Mouse (Mus musculus): ENCODE results near the gene Car9. TPM values are rescaled to one million over a fixed set of nuclear protein-coding genes. Genes with fewer than 3 reads are reported as not detected.

Car9 gene
- polyA plus RNA-seq, 2 experiments: 1.0 to 4.9 TPM

DNA sequence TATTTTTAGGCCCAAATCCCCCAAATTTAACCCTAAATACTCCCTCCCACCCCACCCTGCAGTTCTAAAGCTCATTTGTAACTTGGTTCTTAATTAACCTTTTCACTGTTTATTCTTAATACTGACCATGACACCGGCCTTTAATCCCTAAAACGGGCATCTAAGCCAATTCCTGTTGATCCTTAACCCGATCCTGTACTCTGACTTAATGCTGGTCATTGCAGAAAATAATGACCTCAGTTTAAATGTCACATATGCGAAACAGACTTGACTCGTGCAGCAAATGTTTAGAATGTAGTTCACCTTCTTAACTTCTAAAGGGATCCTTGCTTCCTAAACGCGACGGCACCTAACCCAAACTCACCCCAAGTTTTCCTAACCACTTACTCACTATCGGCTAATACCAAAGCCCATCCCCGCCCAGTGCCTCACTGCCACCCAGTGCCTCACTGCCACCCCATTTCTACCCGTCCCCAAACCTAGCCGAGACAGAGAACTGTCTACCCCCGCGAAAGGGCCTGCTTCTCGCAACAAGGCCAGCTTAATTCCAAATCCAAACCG, 54.8 kb downstream of the Car9 start:
- H3K4me3 ChIP-seq (replicated peaks; ENCODE audit: low read length): peak overlapping the region; percentile 78
- H3K36me3 ChIP-seq (ENCODE audit: control insufficient read depth, insufficient read depth, low read length): peaks cover 38% of the 10 kb centered on the region
- H3K9ac ChIP-seq (ENCODE audit: low read depth, low read length, severe bottlenecking): peak overlapping the region; percentile 91
- H3K4me1 ChIP-seq (ENCODE audit: control insufficient read depth, insufficient read depth, low read length): peaks cover 48% of the 10 kb centered on the region
- no peak for TF ChIP-seq POLR2A (IDR thresholded peaks at IDR 0.05; ENCODE audit: borderline replicate concordance, extremely low read depth, insufficient read depth, insufficient read length)
- WGBS: 2% methylated on average over 16 of the region's 16 CpGs
- DNase-seq (ENCODE audit: low spot score): no peak
- no peaks in the 10 kb centered on the region for H3K27me3 ChIP-seq (ENCODE audit: control insufficient read depth, insufficient read depth, low read length)
- H3K9me3 ChIP-seq (ENCODE audit: control insufficient read depth, low read length): no peaks in the 10 kb centered on the region
- peak overlapping the region; percentile 98 for H3K27ac ChIP-seq (replicated peaks; ENCODE audit: low read depth, low read length)
- 0 out of 2 replicates have a peak, but pooled peaks have one; percentile 1 for ATAC-seq (ENCODE audit: low FRiP score, low read depth)
- peak overlapping the region; percentile 60 for H3K4me2 ChIP-seq (replicated peaks; ENCODE audit: low read depth, low read length, severe bottlenecking)

DNA sequence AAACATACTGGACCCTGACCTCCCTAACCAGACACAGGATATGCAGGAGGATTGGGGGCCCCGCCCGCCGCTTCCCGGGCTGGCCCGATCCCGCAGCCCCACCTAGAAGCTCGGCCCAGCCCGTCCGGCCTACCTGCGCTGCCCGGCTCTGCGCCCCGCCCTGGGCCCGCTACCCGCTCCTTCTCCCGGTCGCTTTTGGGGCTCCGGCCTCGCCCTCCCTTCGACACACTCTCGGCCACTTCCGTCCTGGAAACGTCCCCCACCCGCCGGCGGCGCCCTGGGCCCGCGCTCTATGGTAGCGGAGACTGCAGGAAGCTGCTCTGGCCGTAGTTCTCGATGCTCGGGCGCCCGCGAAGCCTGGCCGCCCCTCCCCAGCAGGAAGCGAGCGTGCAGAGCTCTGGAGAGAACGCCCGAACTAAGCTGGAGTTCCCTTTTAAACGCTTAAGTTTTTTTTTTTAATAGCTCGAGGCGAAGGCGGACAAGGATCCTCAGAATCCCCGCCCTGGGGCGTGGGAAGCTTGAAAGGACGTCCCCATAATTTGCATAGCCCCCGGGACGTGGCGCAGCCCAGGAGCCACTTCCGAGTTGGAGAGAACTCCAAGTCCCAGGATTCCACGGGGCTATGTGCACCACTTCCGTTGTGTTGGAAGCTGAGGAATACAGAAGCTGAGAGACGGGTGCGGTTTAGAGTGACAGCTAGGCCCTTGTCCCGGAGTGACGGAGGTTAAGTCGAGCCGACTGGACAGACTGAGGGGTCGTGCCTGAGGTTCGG, 55.4 kb downstream of the Car9 start, which contains the start of the genes Creb3 and Tln1:
Gene Creb3 (plus strand): TSS at position 336 of the 772 bp plus-strand sequence.
Gene Tln1 (minus strand): TSS at position 695 of the 772 bp plus-strand sequence.
- Histone ChIP-seq H3K4me1 (ENCODE audit: control insufficient read depth, insufficient read depth, low read length) (peaks cover 48% of the 10 kb centered on the region), H3K4me3 (replicated peaks; ENCODE audit: low read length) (peak within 1 kb of the TSS; percentile 78), H3K36me3 (ENCODE audit: control insufficient read depth, insufficient read depth, low read length) (peaks cover 38% of the 10 kb centered on the region), H3K9ac (ENCODE audit: low read depth, low read length, severe bottlenecking) (peak within 1 kb of the TSS; percentile 91), H3K9me3 (ENCODE audit: control insufficient read depth, low read length) (no peaks in the 10 kb centered on the region), H3K4me2 (replicated peaks; ENCODE audit: low read depth, low read length, severe bottlenecking) (peak within 1 kb of the TSS; percentile 60), H3K27me3 (ENCODE audit: control insufficient read depth, insufficient read depth, low read length) (no peaks in the 10 kb centered on the region), H3K27ac (replicated peaks; ENCODE audit: low read depth, low read length) (peak within 1 kb of the TSS; percentile 98)
- peak; percentile 91 for ATAC-seq (ENCODE audit: low FRiP score, low read depth)
- WGBS: under 1% methylated on average over 62 of the region's 62 CpGs
- peak; percentile 97 for DNase-seq (ENCODE audit: low spot score)
- TF ChIP-seq POLR2A (IDR thresholded peaks at IDR 0.05; ENCODE audit: borderline replicate concordance, extremely low read depth, insufficient read depth, insufficient read length): 0 out of 2 replicates have a peak, but pooled peaks have one; percentile 56

- no peak for DNase-seq (ENCODE audit: low spot score)
- no peak for TF ChIP-seq POLR2A (IDR thresholded peaks at IDR 0.05; ENCODE audit: borderline replicate concordance, extremely low read depth, insufficient read depth, insufficient read length)
- no peaks in the 10 kb centered on the region for H3K27me3 ChIP-seq (ENCODE audit: control insufficient read depth, insufficient read depth, low read length)
- peak overlapping the region; percentile 60 for H3K4me2 ChIP-seq (replicated peaks; ENCODE audit: low read depth, low read length, severe bottlenecking)
- 0 out of 2 replicates have a peak, but pooled peaks have one; percentile 1 for ATAC-seq (ENCODE audit: low FRiP score, low read depth)
- WGBS: 9% methylated on average over 22 of the region's 22 CpGs
- no peaks in the 10 kb centered on the region for H3K9me3 ChIP-seq (ENCODE audit: control insufficient read depth, low read length)
- H3K4me3 ChIP-seq (replicated peaks; ENCODE audit: low read length): peak overlapping the region; percentile 78
- H3K9ac ChIP-seq (ENCODE audit: low read depth, low read length, severe bottlenecking): peak overlapping the region; percentile 91
- peak overlapping the region; percentile 98 for H3K27ac ChIP-seq (replicated peaks; ENCODE audit: low read depth, low read length)
- peaks cover 44% of the 10 kb centered on the region for H3K4me1 ChIP-seq (ENCODE audit: control insufficient read depth, insufficient read depth, low read length)
- peaks cover 42% of the 10 kb centered on the region for H3K36me3 ChIP-seq (ENCODE audit: control insufficient read depth, insufficient read depth, low read length)
Observed at GRCm38 (mm10) chr4:43562769-43563600, 56.2 kb downstream of the Car9 start.

Other genes with a start within 250 kb of the Car9 start
- gene Atp8b5, start 239.8 kb upstream of the Car9 start, polyA plus RNA-seq (2012; rRNA removed): 0.68 and 1.3 TPM in 2 replicates
- gene Atp8b5, start 239.8 kb upstream of the Car9 start, polyA plus RNA-seq (2014; fragmentation: Nextera tagmentation; extraction: Ambion mirVana): 0.52 and 0.57 TPM in 2 replicates
- gene Rusc2, start 125.0 kb upstream of the Car9 start, polyA plus RNA-seq (2012; rRNA removed): 16.2 and 25.4 TPM in 2 replicates
- 8.0 and 9.6 TPM in 2 replicates for gene Rusc2, start 125.0 kb upstream of the Car9 start, polyA plus RNA-seq (2014; fragmentation: Nextera tagmentation; extraction: Ambion mirVana)
- 0.20 and 0.29 TPM in 2 replicates for gene Fam166b, start 77.8 kb upstream of the Car9 start, polyA plus RNA-seq (2012; rRNA removed)
- gene Fam166b, start 77.8 kb upstream of the Car9 start, polyA plus RNA-seq (2014; fragmentation: Nextera tagmentation; extraction: Ambion mirVana): 0.14 and 0.33 TPM in 2 replicates
- gene Tesk1, start 65.0 kb upstream of the Car9 start, polyA plus RNA-seq (2012; rRNA removed): 47.4 and 63.1 TPM in 2 replicates
- 15.8 and 17.6 TPM in 2 replicates for gene Tesk1, start 65.0 kb upstream of the Car9 start, polyA plus RNA-seq (2014; fragmentation: Nextera tagmentation; extraction: Ambion mirVana)
- gene Cd72, start 52.3 kb upstream of the Car9 start, polyA plus RNA-seq (2012; rRNA removed): 1.3 TPM in 2 replicates
- gene Cd72, start 52.3 kb upstream of the Car9 start, polyA plus RNA-seq (2014; fragmentation: Nextera tagmentation; extraction: Ambion mirVana): 4.4 and 7.5 TPM in 2 replicates
- not detected in 2 replicates for gene Sit1, start 23.2 kb upstream of the Car9 start, polyA plus RNA-seq (2012; rRNA removed)
- not detected in 2 replicates for gene Sit1, start 23.2 kb upstream of the Car9 start, polyA plus RNA-seq (2014; fragmentation: Nextera tagmentation; extraction: Ambion mirVana)
- 118 and 175 TPM in 2 replicates for gene Ccdc107, start 14.1 kb upstream of the Car9 start, polyA plus RNA-seq (2012; rRNA removed)
- gene Ccdc107, start 14.1 kb upstream of the Car9 start, polyA plus RNA-seq (2014; fragmentation: Nextera tagmentation; extraction: Ambion mirVana): 78.8 and 92.8 TPM in 2 replicates
- 84.9 and 108 TPM in 2 replicates for gene Arhgef39, start 7.3 kb upstream of the Car9 start, polyA plus RNA-seq (2012; rRNA removed)
- 25.2 and 27.6 TPM in 2 replicates for gene Arhgef39, start 7.3 kb upstream of the Car9 start, polyA plus RNA-seq (2014; fragmentation: Nextera tagmentation; extraction: Ambion mirVana)
- 206 and 361 TPM in 2 replicates for gene Tpm2, start 16.8 kb downstream of the Car9 start, polyA plus RNA-seq (2012; rRNA removed)
- 382 and 495 TPM in 2 replicates for gene Tpm2, start 16.8 kb downstream of the Car9 start, polyA plus RNA-seq (2014; fragmentation: Nextera tagmentation; extraction: Ambion mirVana)
- gene Creb3, start 55.4 kb downstream of the Car9 start, polyA plus RNA-seq (2012; rRNA removed): 51.7 and 58.0 TPM in 2 replicates
- gene Creb3, start 55.4 kb downstream of the Car9 start, polyA plus RNA-seq (2014; fragmentation: Nextera tagmentation; extraction: Ambion mirVana): 71.4 and 78.5 TPM in 2 replicates
- 69.4 and 75.5 TPM in 2 replicates for gene Tln1, start 55.7 kb downstream of the Car9 start, polyA plus RNA-seq (2012; rRNA removed)
- 62.4 and 63.3 TPM in 2 replicates for gene Tln1, start 55.7 kb downstream of the Car9 start, polyA plus RNA-seq (2014; fragmentation: Nextera tagmentation; extraction: Ambion mirVana)
- gene Rgp1, start 71.7 kb downstream of the Car9 start, polyA plus RNA-seq (2012; rRNA removed): 81.9 and 101 TPM in 2 replicates
- gene Rgp1, start 71.7 kb downstream of the Car9 start, polyA plus RNA-seq (2014; fragmentation: Nextera tagmentation; extraction: Ambion mirVana): 33.3 and 35.3 TPM in 2 replicates
- gene Gba2, start 71.9 kb downstream of the Car9 start, polyA plus RNA-seq (2012; rRNA removed): 39.8 and 50.1 TPM in 2 replicates
- 18.4 and 19.9 TPM in 2 replicates for gene Gba2, start 71.9 kb downstream of the Car9 start, polyA plus RNA-seq (2014; fragmentation: Nextera tagmentation; extraction: Ambion mirVana)
- gene Msmp, start 77.5 kb downstream of the Car9 start, polyA plus RNA-seq (2012; rRNA removed): 0.24 and 0.88 TPM in 2 replicates
- gene Msmp, start 77.5 kb downstream of the Car9 start, polyA plus RNA-seq (2014; fragmentation: Nextera tagmentation; extraction: Ambion mirVana): 2.8 and 3.0 TPM in 2 replicates
- 121 and 124 TPM in 2 replicates for gene Npr2, start 125.0 kb downstream of the Car9 start, polyA plus RNA-seq (2012; rRNA removed)
- 33.3 and 34.3 TPM in 2 replicates for gene Npr2, start 125.0 kb downstream of the Car9 start, polyA plus RNA-seq (2014; fragmentation: Nextera tagmentation; extraction: Ambion mirVana)
- 1.8 and 2.5 TPM in 2 replicates for gene Spag8, start 146.6 kb downstream of the Car9 start, polyA plus RNA-seq (2012; rRNA removed)
- gene Spag8, start 146.6 kb downstream of the Car9 start, polyA plus RNA-seq (2014; fragmentation: Nextera tagmentation; extraction: Ambion mirVana): 0.58 and 0.61 TPM in 2 replicates
- gene Hint2, start 149.5 kb downstream of the Car9 start, polyA plus RNA-seq (2012; rRNA removed): 58.3 and 63.2 TPM in 2 replicates
- gene Hint2, start 149.5 kb downstream of the Car9 start, polyA plus RNA-seq (2014; fragmentation: Nextera tagmentation; extraction: Ambion mirVana): 73.8 and 87.6 TPM in 2 replicates
- 16.0 and 26.7 TPM in 2 replicates for gene Tmem8b, start 162.0 kb downstream of the Car9 start, polyA plus RNA-seq (2012; rRNA removed)
- gene Tmem8b, start 162.0 kb downstream of the Car9 start, polyA plus RNA-seq (2014; fragmentation: Nextera tagmentation; extraction: Ambion mirVana): 3.8 and 5.2 TPM in 2 replicates
- 0.40 and 0.63 TPM in 2 replicates for gene Fam221b, start 162.2 kb downstream of the Car9 start, polyA plus RNA-seq (2012; rRNA removed)
- 4.0 and 4.3 TPM in 2 replicates for gene Fam221b, start 162.2 kb downstream of the Car9 start, polyA plus RNA-seq (2014; fragmentation: Nextera tagmentation; extraction: Ambion mirVana)
- not detected in 2 replicates for gene Olfr70, start 193.8 kb downstream of the Car9 start, polyA plus RNA-seq (2012; rRNA removed)
- gene Olfr70, start 193.8 kb downstream of the Car9 start, polyA plus RNA-seq (2014; fragmentation: Nextera tagmentation; extraction: Ambion mirVana): not detected in 2 replicates
- not detected in 2 replicates for gene Olfr71, start 203.3 kb downstream of the Car9 start, polyA plus RNA-seq (2012; rRNA removed)
- not detected in 2 replicates for gene Olfr71, start 203.3 kb downstream of the Car9 start, polyA plus RNA-seq (2014; fragmentation: Nextera tagmentation; extraction: Ambion mirVana)
- 3.2 and 3.9 TPM in 2 replicates for gene Hrct1, start 220.2 kb downstream of the Car9 start, polyA plus RNA-seq (2012; rRNA removed)
- 2.1 and 2.2 TPM in 2 replicates for gene Hrct1, start 220.2 kb downstream of the Car9 start, polyA plus RNA-seq (2014; fragmentation: Nextera tagmentation; extraction: Ambion mirVana)
- 1.0 and 1.3 TPM in 2 replicates for gene Spaar, start 223.1 kb downstream of the Car9 start, polyA plus RNA-seq (2012; rRNA removed)
- gene Spaar, start 223.1 kb downstream of the Car9 start, polyA plus RNA-seq (2014; fragmentation: Nextera tagmentation; extraction: Ambion mirVana): 0.08 and 0.10 TPM in 2 replicates